Mouse (Mus musculus): ENCODE data around the gene Tcp1.

DNA sequence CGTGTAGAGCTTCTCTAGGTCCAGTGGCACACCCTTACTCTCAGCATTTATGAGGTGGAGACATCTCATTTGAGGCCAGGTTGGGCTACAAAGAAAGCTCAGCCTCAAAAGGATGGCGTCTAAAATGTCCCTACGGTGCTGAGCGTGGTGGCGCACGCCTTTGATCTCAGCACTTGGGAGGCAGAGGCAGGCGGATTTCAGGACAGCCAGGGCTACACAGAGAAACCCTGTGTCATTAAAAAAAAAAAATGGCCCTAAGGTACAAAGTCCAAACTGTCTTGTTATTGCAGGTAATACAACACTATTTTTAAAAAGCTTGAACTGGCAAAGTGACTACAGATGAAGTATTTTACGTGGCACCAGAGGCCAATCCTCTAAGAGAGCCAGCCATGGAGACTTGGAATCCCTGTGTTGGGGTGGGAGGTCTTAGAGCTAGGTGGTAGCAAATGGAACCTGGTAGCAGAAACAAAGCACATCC lies 10.2 kb downstream of the Tcp1 start:
- TF ChIP-seq CTCF (IDR thresholded peaks at IDR 0.05; ENCODE audit: borderline replicate concordance, extremely low read depth, insufficient read depth, insufficient read length) = no peak
- no peak for TF ChIP-seq POLR2A (IDR thresholded peaks at IDR 0.05; ENCODE audit: borderline replicate concordance, extremely low read depth, insufficient read depth, insufficient read length, poor library complexity, severe bottlenecking)

All from brain, embryonic 14.5 days (tissue).